Mouse (Mus musculus) CH12.LX (cell line): ENCODE results near the gene Rdx. TPM values are rescaled to one million over a fixed set of nuclear protein-coding genes. Genes with fewer than 3 reads are reported as not detected.

Experiments used
- DNase-seq: peaks from one replicate; pipeline ENCODE4 v3.0.0-alpha.2; 2013; ENCODE audit errors: extremely low read depth
- H3K27ac ChIP-seq: 2 replicates; pipeline ENCODE4 v1.5.1; 2012; ENCODE audit warnings: low read depth, mild to moderate bottlenecking, control low read depth, moderate library complexity; ENCODE audit not compliant: insufficient read depth
- H3K27me3 ChIP-seq: replicated peaks from 2 replicates; pipeline ENCODE3; 2012; ENCODE audit warnings: inconsistent platforms
- H3K36me3 ChIP-seq, 2 experiments: replicated peaks in 1 of 2; 2 replicates each; pipeline versions ENCODE3 to v1.6.1; 2012; ENCODE audit warnings: inconsistent platforms in 1 of 2, low read length in 1 of 2, mild to moderate bottlenecking in 1 of 2, mixed read lengths in 1 of 2, moderate library complexity in 1 of 2; ENCODE audit not compliant: control insufficient read depth in 1 of 2, insufficient read depth in 1 of 2
- H3K4me1 ChIP-seq, 2 experiments: 2 replicates each; pipeline ENCODE4 v1.6.1; 2012; ENCODE audit warnings: inconsistent platforms in 1 of 2, moderate library complexity in 1 of 2; ENCODE audit not compliant: insufficient read depth in 2 of 2, control insufficient read depth in 1 of 2
- H3K4me2 ChIP-seq: 2 replicates; pipeline ENCODE4 v1.6.1; 2012; ENCODE audit warnings: low read depth, mild to moderate bottlenecking, control low read depth; ENCODE audit not compliant: poor library complexity, insufficient read depth, severe bottlenecking
- H3K4me3 ChIP-seq, 3 experiments: fragments of 150-350 bp in 1 of 3; sonication (generic) in 1 of 3; replicated peaks in 1 of 3; 2 replicates each; pipeline versions ENCODE3 to v1.5.1; 2011 to 2012; ENCODE audit warnings: low read depth in 2 of 3, low read length in 2 of 3, mild to moderate bottlenecking in 2 of 3, moderate library complexity in 2 of 3, control low read depth in 1 of 3, improper control_type of control experiment in 1 of 3, inconsistent platforms in 1 of 3, mixed read lengths in 1 of 3; ENCODE audit not compliant: poor library complexity in 1 of 3
- H3K79me2 ChIP-seq: replicated peaks from 2 replicates; pipeline ENCODE4 v1.6.1; 2012; ENCODE audit warnings: mild to moderate bottlenecking, moderate library complexity; ENCODE audit not compliant: control insufficient read depth, poor library complexity, insufficient read depth, severe bottlenecking; ENCODE audit errors: extremely low read depth
- H3K9ac ChIP-seq: 2 replicates; pipeline ENCODE4 v1.6.1; 2012; ENCODE audit warnings: low read depth, mild to moderate bottlenecking, control low read depth, moderate library complexity; ENCODE audit not compliant: insufficient read depth
- H3K9me3 ChIP-seq: replicated peaks from 2 replicates; pipeline ENCODE3; 2012; ENCODE audit warnings: low read length, inconsistent platforms, mixed read lengths
- CHD2 ChIP-seq: IDR thresholded peaks from 2 replicates; pipeline ENCODE4 v1.6.1; 2011; ENCODE audit warnings: low read length, improper control_type of control experiment
- E2F4 ChIP-seq: IDR thresholded peaks from 2 replicates; pipeline ENCODE4 v1.6.1; 2011; ENCODE audit warnings: low read depth, low read length, improper control_type of control experiment; ENCODE audit not compliant: insufficient replicate concordance
- ETS1 ChIP-seq: conservative IDR thresholded peaks from 2 replicates; pipeline ENCODE4 v1.6.1; 2012; ENCODE audit warnings: low read depth, mild to moderate bottlenecking, inconsistent platforms, low read length, improper control_type of control experiment, moderate library complexity
- IRF4 ChIP-seq: IDR thresholded peaks from 2 replicates; pipeline ENCODE4 v1.6.1; 2014; ENCODE audit warnings: low read depth, mild to moderate bottlenecking, inconsistent platforms, low read length, improper control_type of control experiment
- JUN ChIP-seq: IDR thresholded peaks from 2 replicates; pipeline ENCODE4 v1.6.1; 2011; ENCODE audit warnings: low read depth, mild to moderate bottlenecking, low read length, improper control_type of control experiment, moderate library complexity; ENCODE audit not compliant: insufficient read depth
- JUND ChIP-seq: conservative IDR thresholded peaks from 2 replicates; pipeline ENCODE4 v1.6.1; 2011; ENCODE audit warnings: low read depth, low read length, improper control_type of control experiment
- MAFK ChIP-seq: IDR thresholded peaks from 2 replicates; pipeline ENCODE4 v1.6.1; 2011; ENCODE audit warnings: low read length, improper control_type of control experiment; ENCODE audit not compliant: insufficient replicate concordance
- MAZ ChIP-seq: IDR thresholded peaks from 2 replicates; pipeline ENCODE4 v1.6.1; 2012; ENCODE audit warnings: low read depth, mild to moderate bottlenecking, inconsistent platforms, low read length, improper control_type of control experiment, moderate library complexity
- MEF2A ChIP-seq: IDR thresholded peaks from 2 replicates; pipeline ENCODE4 v1.6.1; 2014; ENCODE audit warnings: low read depth, mild to moderate bottlenecking, inconsistent platforms, low read length, improper control_type of control experiment, borderline replicate concordance
- PAX5 ChIP-seq: IDR thresholded peaks from 2 replicates; pipeline ENCODE4 v1.6.1; 2012; ENCODE audit warnings: low read length, inconsistent platforms, mixed read lengths
- RCOR1 ChIP-seq: conservative IDR thresholded peaks from 2 replicates; pipeline ENCODE4 v1.6.1; 2012; ENCODE audit warnings: low read depth, mild to moderate bottlenecking, inconsistent platforms, low read length, improper control_type of control experiment
- TBP ChIP-seq: conservative IDR thresholded peaks from 2 replicates; pipeline ENCODE4 v1.6.1; 2011; ENCODE audit warnings: low read depth, low read length, improper control_type of control experiment
- UBTF ChIP-seq: IDR thresholded peaks from 2 replicates; pipeline ENCODE4 v1.6.1; 2012; ENCODE audit warnings: low read depth, mild to moderate bottlenecking, inconsistent platforms, low read length, improper control_type of control experiment, moderate library complexity
- USF2 ChIP-seq: conservative IDR thresholded peaks from 2 replicates; pipeline ENCODE4 v1.6.1; 2011; ENCODE audit warnings: low read depth, low read length, improper control_type of control experiment
- ZC3H11A ChIP-seq: IDR thresholded peaks from 2 replicates; pipeline ENCODE4 v1.6.1; 2012; ENCODE audit warnings: low read depth, mild to moderate bottlenecking, inconsistent platforms, low read length, improper control_type of control experiment
- ZMIZ1 ChIP-seq: IDR thresholded peaks from 2 replicates; pipeline ENCODE4 v1.6.1; 2012; ENCODE audit warnings: low read depth, mild to moderate bottlenecking, inconsistent platforms, low read length, improper control_type of control experiment
- dilution Hi-C: fragments of 300-500 bp; cut with MboI; formaldehyde crosslinking; loops from 2 replicates; pipeline ENCODE4 v1.14.3; 2020; ENCODE audit warnings: low sequenced_read_pairs; ENCODE audit not compliant: extremely low pct_unique_long_range_greater_than_20kb, extremely low pct_ligation_motif_present
- in situ Hi-C: fragments of 300-500 bp; cut with MboI; formaldehyde crosslinking; loops from 3 replicates; pipeline ENCODE4 v1.14.3; 2019; ENCODE audit warnings: low sequenced_read_pairs, low pct_ligation_motif_present, low pct_unique_long_range_greater_than_20kb, mixed read lengths
- polyA plus RNA-seq: library from polyadenylated mRNA; unstranded; fragments of >175 nt; gene quantifications from 2 replicates; pipeline ENCODE4 v1.2.1, GENCODE M21; 2012; ENCODE audit warnings: low read depth; ENCODE audit not compliant: insufficient read length
- total RNA-seq, 2 experiments: library from RNA; depleted of rRNA; stranded (reverse); fragments of 300-350 nt in 1 of 2; fragments of >200 nt in 1 of 2; gene quantifications; 2 replicates each; pipeline ENCODE4 v1.2.3; 2012 to 2014

Gene Rdx
- total and polyA plus RNA-seq, 3 experiments, result 86.1 to 157 (median 125) TPM

GRCm38 (mm10) chr9:52102060-52102844 lies 55.3 kb downstream of the Rdx start (continued):
- 0 out of 2 replicates have a peak, but pooled peaks have one; percentile 38 for TF ChIP-seq JUND
- TF ChIP-seq MEF2A, result peak; percentile 83
- no peak for TF ChIP-seq TBP
- no peak for TF ChIP-seq ZMIZ1
- TF ChIP-seq ZC3H11A, result no peak
- peak; percentile 77; the same call in 1 of the 2 replicates for TF ChIP-seq IRF4
- no peak for TF ChIP-seq E2F4
- TF ChIP-seq UBTF, result 0 out of 2 replicates have a peak, but pooled peaks have one; percentile 57

- in situ Hi-C loops, result loop anchor here (10.0 kb wide), 1 partner anchor 181 kb away; no protein-coding TSS in a partner anchor
- no peak for DNase-seq
- H3K9me3 ChIP-seq, result no peaks in the 10 kb centered on the region
- H3K4me3 ChIP-seq, result no peak overlapping the region
- no peak overlapping the region for H3K9ac ChIP-seq
- TF ChIP-seq MAZ (no peak), TBP (no peak), MAFK (0 out of 2 replicates have a peak, but pooled peaks have one; percentile 3), CHD2 (0 out of 2 replicates have a peak, but pooled peaks have one; percentile 8)
- peaks cover 13 to 41% of the 10 kb centered on the region in 2 experiments for H3K4me1 ChIP-seq
- dilution Hi-C loops, result no loop called here
- no peaks in the 10 kb centered on the region for H3K79me2 ChIP-seq
- H3K27ac ChIP-seq, result no peak overlapping the region
- H3K36me3 ChIP-seq, result no peaks in the 10 kb centered on the region
- no peak overlapping the region for H3K4me2 ChIP-seq
- H3K27me3 ChIP-seq, result no peaks in the 10 kb centered on the region
Observed at GRCm38 (mm10) chr9:52103448-52104224, 56.7 kb downstream of the Rdx start.

- H3K79me2 ChIP-seq, result no peaks in the 10 kb centered on the region
- no peaks in the 10 kb centered on the region for H3K27me3 ChIP-seq
- H3K4me1 ChIP-seq, result peaks cover 13 to 39% of the 10 kb centered on the region in 2 experiments
- in situ Hi-C loops, result loop anchor here (10.0 kb wide), 1 partner anchor 181 kb away; no protein-coding TSS in a partner anchor
- H3K9ac ChIP-seq, result no peak overlapping the region
- no peak for DNase-seq
- H3K4me2 ChIP-seq, result no peak overlapping the region
- no peaks in the 10 kb centered on the region for H3K9me3 ChIP-seq
- dilution Hi-C loops, result no loop called here
- H3K27ac ChIP-seq, result no peak overlapping the region
- no peak overlapping the region for H3K4me3 ChIP-seq
- no peak for TF ChIP-seq ETS1
- no peak for TF ChIP-seq RCOR1
- TF ChIP-seq USF2, result no peak
- no peak for TF ChIP-seq JUN
- TF ChIP-seq ZMIZ1, result no peak
- TF ChIP-seq PAX5, result no peak
- TF ChIP-seq, all 38 proteins: peak for 0
- no peaks in the 10 kb centered on the region for H3K36me3 ChIP-seq
Observed at GRCm38 (mm10) chr9:52104225-52104615, 57.2 kb downstream of the Rdx start.
